Mouse (Mus musculus): ENCODE results near the gene 3110082I17Rik. TPM values are rescaled to one million over a fixed set of nuclear protein-coding genes. Genes with fewer than 3 reads are reported as not detected.

3110082I17Rik gene
- polyA plus RNA-seq, 2 experiments from 2014 or later: 7.1 to 7.5 TPM

- ATAC-seq: no peak
These were observed 10.4 kb downstream of the 3110082I17Rik start for GRCm38 (mm10) chr5:139449926-139450325.

- ATAC-seq: no peak
These were observed 11.1 kb downstream of the 3110082I17Rik start for GRCm38 (mm10) chr5:139449161-139449791.

- ATAC-seq: no peak
These were observed 12.3 kb downstream of the 3110082I17Rik start for GRCm38 (mm10) chr5:139448025-139448424.

- ATAC-seq: no peak
These were observed 15.1 kb downstream of the 3110082I17Rik start for GRCm38 (mm10) chr5:139445258-139445657.

GRCm38 (mm10) chr5:139442962-139443361 is 17.4 kb downstream of the 3110082I17Rik start:
- no peak for ATAC-seq

- ATAC-seq: no peak
These were observed 17.9 kb downstream of the 3110082I17Rik start for GRCm38 (mm10) chr5:139442428-139442827.

- ATAC-seq: no peak
These were observed 18.7 kb downstream of the 3110082I17Rik start for GRCm38 (mm10) chr5:139441726-139442018.

GRCm38 (mm10) chr5:139440926-139441725 is 19.2 kb downstream of the 3110082I17Rik start:
- ATAC-seq: no peak

- no peak for ATAC-seq
These were observed 19.9 kb downstream of the 3110082I17Rik start for GRCm38 (mm10) chr5:139440451-139440850.

- ATAC-seq: no peak
These were observed 21.9 kb downstream of the 3110082I17Rik start for GRCm38 (mm10) chr5:139438440-139438839.

GRCm38 (mm10) chr5:139437769-139438168 is 22.6 kb downstream of the 3110082I17Rik start:
- ATAC-seq: no peak

GRCm38 (mm10) chr5:139434940-139435339 is 25.4 kb downstream of the 3110082I17Rik start:
- no peak for ATAC-seq

- no peak for ATAC-seq
These were observed 26.3 kb downstream of the 3110082I17Rik start for GRCm38 (mm10) chr5:139433842-139434568.

GRCm38 (mm10) chr5:139432747-139433508 is 27.4 kb downstream of the 3110082I17Rik start:
- no peak for ATAC-seq

- no peak for ATAC-seq
These were observed 28.0 kb downstream of the 3110082I17Rik start for GRCm38 (mm10) chr5:139432333-139432732.

- no peak for ATAC-seq
These were observed 30.4 kb downstream of the 3110082I17Rik start for GRCm38 (mm10) chr5:139429818-139430341.

GRCm38 (mm10) chr5:139427989-139428388 is 32.3 kb downstream of the 3110082I17Rik start:
- no peak for ATAC-seq

- no peak for ATAC-seq
These were observed 33.3 kb downstream of the 3110082I17Rik start for GRCm38 (mm10) chr5:139427001-139427400.

GRCm38 (mm10) chr5:139425198-139425597 is 35.1 kb downstream of the 3110082I17Rik start:
- no peak for ATAC-seq

- no peak for ATAC-seq
These were observed 37.1 kb downstream of the 3110082I17Rik start, which contains the start of gene Gper1 for GRCm38 (mm10) chr5:139423026-139423865. TSS of gene Gper1 (plus strand) at chr5:139423151.

GRCm38 (mm10) chr5:139418633-139419032 is 41.7 kb downstream of the 3110082I17Rik start:
- ATAC-seq: no peak

Data from activated CD4-positive, CD25-positive, alpha-beta regulatory T cell, adult 4 months (primary cell).